Mouse (Mus musculus): Measurements from ENCODE around the gene Lrrc23. TPM values are rescaled to one million over a fixed set of nuclear protein-coding genes. Genes with fewer than 3 reads are reported as not detected.
"Not testable (repeated sequence)": the region's sequence is repeated elsewhere in the genome, so short reads cannot be mapped to it uniquely, and the experiment has no call there.

The Lrrc23 gene
- total RNA-seq (2021): 1 to 10 TPM; 2.7 to 4.7 TPM
- long read RNA-seq: 0 reads

GRCm38 (mm10) chr6:124779222-124779983, at the start of gene Lrrc23:
TSS of gene Lrrc23 (minus strand) at chr6:124779727.
- DNase-seq (ENCODE audit: low spot score in 2 of 2): peak in 1 of 2 experiments; percentile 47

- DNase-seq (ENCODE audit: low spot score in 2 of 2): no peak
Measured at GRCm38 (mm10) chr6:124828101-124828592, 48.6 kb upstream of the Lrrc23 start.

- no peak for DNase-seq (ENCODE audit: low spot score in 2 of 2)
Measured at GRCm38 (mm10) chr6:124822049-124822448, 42.5 kb upstream of the Lrrc23 start.

- DNase-seq (ENCODE audit: low spot score in 2 of 2): no peak
Measured at GRCm38 (mm10) chr6:124820891-124821290, 41.4 kb upstream of the Lrrc23 start.

GRCm38 (mm10) chr6:124817971-124818370, 38.4 kb upstream of the Lrrc23 start:
- DNase-seq (ENCODE audit: low spot score in 2 of 2): no peak

GRCm38 (mm10) chr6:124817563-124817962, 38.0 kb upstream of the Lrrc23 start:
- no peak for DNase-seq (ENCODE audit: low spot score in 2 of 2)

- DNase-seq (ENCODE audit: low spot score in 2 of 2): no peak
Measured at GRCm38 (mm10) chr6:124817125-124817524, 37.6 kb upstream of the Lrrc23 start.

GRCm38 (mm10) chr6:124816611-124817010, 37.1 kb upstream of the Lrrc23 start:
- no peak for DNase-seq (ENCODE audit: low spot score in 2 of 2)

- no peak for DNase-seq (ENCODE audit: low spot score in 2 of 2)
Measured at GRCm38 (mm10) chr6:124814858-124815774, 35.6 kb upstream of the Lrrc23 start.

- no peak for DNase-seq (ENCODE audit: low spot score in 2 of 2)
Measured at GRCm38 (mm10) chr6:124814448-124814847, 34.9 kb upstream of the Lrrc23 start.

- peak; percentile 87 to 92 for DNase-seq (ENCODE audit: low spot score in 2 of 2)
Measured at GRCm38 (mm10) chr6:124813933-124814332, 34.4 kb upstream of the Lrrc23 start, which contains the start of gene Tpi1. TSS of gene Tpi1 (minus strand) at chr6:124814296.

- DNase-seq (ENCODE audit: low spot score in 2 of 2): peak; percentile 68 to 80
Measured at GRCm38 (mm10) chr6:124813496-124813895, 34.0 kb upstream of the Lrrc23 start.

GRCm38 (mm10) chr6:124812848-124813247, 33.3 kb upstream of the Lrrc23 start:
- no peak for DNase-seq (ENCODE audit: low spot score in 2 of 2)

- no peak for DNase-seq (ENCODE audit: low spot score in 2 of 2)
Measured at GRCm38 (mm10) chr6:124811701-124812560, 32.4 kb upstream of the Lrrc23 start.

- DNase-seq (ENCODE audit: low spot score in 2 of 2): no peak
Measured at GRCm38 (mm10) chr6:124811403-124811665, 31.8 kb upstream of the Lrrc23 start.

GRCm38 (mm10) chr6:124810566-124811402, 31.3 kb upstream of the Lrrc23 start:
- not testable (repeated sequence) for DNase-seq (ENCODE audit: low spot score in 2 of 2)

- no peak for DNase-seq (ENCODE audit: low spot score in 2 of 2)
Measured at GRCm38 (mm10) chr6:124809775-124810538, 30.4 kb upstream of the Lrrc23 start.

GRCm38 (mm10) chr6:124809052-124809774, 29.7 kb upstream of the Lrrc23 start:
- DNase-seq (ENCODE audit: low spot score in 2 of 2): peak; percentile 55 to 71

All from layer of hippocampus, adult 18-20 months (tissue).